In the genomic region with DNA sequence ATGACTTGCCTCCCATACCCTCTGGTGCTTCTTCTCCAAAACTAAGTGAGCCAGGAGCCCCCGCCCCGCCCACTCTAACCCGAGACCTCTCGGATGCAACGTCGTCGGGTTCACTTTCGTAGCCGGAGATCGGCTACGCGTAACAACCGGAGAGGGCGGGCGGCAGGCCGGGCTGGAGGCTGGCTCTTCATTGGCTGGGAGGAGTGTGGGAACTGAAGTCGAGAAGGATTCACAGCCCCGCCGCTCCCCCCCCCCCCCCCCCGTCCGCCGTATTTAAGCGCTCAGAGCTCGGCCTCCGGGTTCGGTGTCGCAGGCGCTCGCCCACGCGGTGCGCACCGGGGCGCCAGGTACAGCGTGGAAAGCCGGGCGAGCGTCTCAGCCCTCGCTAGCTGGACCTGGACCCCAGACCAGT, we compare ENCODE assay signal across 8 mouse cellular contexts. TPM values are rescaled to one million over a fixed set of nuclear protein-coding genes. Genes with fewer than 3 reads are reported as not detected.
DNase-seq lines count a peak whose midpoint lies in the region; ATAC-seq and TF ChIP-seq lines count a peak whose summit lies in the region.

A gene (plus strand): TSS at position 304 of the 412 bp plus-strand sequence.

- peak; percentile 80 for ATAC-seq in CD4-positive, CD25-positive, alpha-beta regulatory T cell, adult 4 months
- peak; percentile 69 for ATAC-seq in embryonic facial prominence, embryonic 11.5 days (replicated peaks; ENCODE audit: insufficient number of reproducible peaks, low FRiP score, low TSS enrichment, low read depth)
- ATAC-seq in liver, embryonic 14.5 days (ENCODE audit: insufficient read depth) = peak; percentile 76

- no peaks in the 10 kb centered on the region; the same call in none of the 2 replicates for H3K4me1 ChIP-seq in embryonic facial prominence, embryonic 11.5 days (ENCODE audit: control insufficient read depth, insufficient read depth, low read length)
- peaks cover 9 to 16% of the 10 kb centered on the region in 2 experiments for H3K4me1 ChIP-seq in liver, embryonic 14.5 days (replicated peaks; ENCODE audit: control insufficient read depth in 2 of 2, insufficient read depth in 2 of 2, low read length in 1 of 2)

- no peaks in the 10 kb centered on the region for H3K36me3 ChIP-seq in embryonic facial prominence, embryonic 11.5 days (replicated peaks; ENCODE audit: control insufficient read depth, insufficient read depth, low read depth, low read length)
- no peaks in the 10 kb centered on the region for H3K36me3 ChIP-seq in liver, embryonic 14.5 days (replicated peaks; ENCODE audit: control insufficient read depth, insufficient read depth, low read depth)

- peaks cover 9% of the 10 kb centered on the region; the same call in 1 of the 2 replicates for H3K27me3 ChIP-seq in embryonic facial prominence, embryonic 11.5 days (ENCODE audit: control insufficient read depth, insufficient read depth, low read length)
- peaks cover 37% of the 10 kb centered on the region for H3K27me3 ChIP-seq in liver, embryonic 14.5 days (ENCODE audit: control insufficient read depth, insufficient read depth, low read length)

- TF ChIP-seq CTCF in liver, embryonic 14.5 days (IDR thresholded peaks at IDR 0.05; ENCODE audit: low read depth) = no peak

- no peaks in the 10 kb centered on the region for H3K9me3 ChIP-seq in embryonic facial prominence, embryonic 11.5 days (replicated peaks; ENCODE audit: control insufficient read depth, low read length)
- no peaks in the 10 kb centered on the region for H3K9me3 ChIP-seq in liver, embryonic 14.5 days (ENCODE audit: control insufficient read depth, low read length)

- H3K4me2 ChIP-seq in embryonic facial prominence, embryonic 11.5 days (ENCODE audit: low read depth, low read length) = peak within 1 kb of the TSS; percentile 88
- peak within 1 kb of the TSS; percentile 80 for H3K4me2 ChIP-seq in liver, embryonic 14.5 days (ENCODE audit: low read depth)

- WGBS in embryonic facial prominence, embryonic 11.5 days = under 1% methylated on average over 32 of the region's 39 CpGs
- WGBS in liver, embryonic 14.5 days (ENCODE audit: insufficient replicate concordance) = under 1% methylated on average over 33 of the region's 39 CpGs

- H3K9ac ChIP-seq in embryonic facial prominence, embryonic 11.5 days (replicated peaks; ENCODE audit: low read length) = peak within 1 kb of the TSS; percentile 40
- H3K9ac ChIP-seq in liver, embryonic 14.5 days (replicated peaks) = peak within 1 kb of the TSS; percentile 56

- peak; percentile 82 for DNase-seq in adrenal gland, postnatal 14 days
- peak; percentile 83 for DNase-seq in embryonic facial prominence, embryonic 11.5 days (ENCODE audit: low spot score)
- DNase-seq in heart, adult 8-10 months (ENCODE audit: low spot score) = peak; percentile 79
- peak; percentile 59 for DNase-seq in kidney, adult 18-20 months
- DNase-seq in liver, embryonic 14.5 days (ENCODE audit: low read depth in 3 of 3, low spot score in 3 of 3) = peak; percentile 44 to 58 (median 53)
- DNase-seq in naive thymus-derived CD4-positive, alpha-beta T cell, adult 2 months (ENCODE audit: low read depth) = peak; percentile 89
- peak; percentile 72 for DNase-seq in testis, postnatal 10 days (ENCODE audit: low spot score)

- no peak for TF ChIP-seq EP300 in liver, embryonic 14.5 days (IDR thresholded peaks at IDR 0.05; ENCODE audit: low read depth)

- H3K4me3 ChIP-seq in embryonic facial prominence, embryonic 11.5 days (ENCODE audit: low read depth, low read length) = peak within 1 kb of the TSS; percentile 40
- H3K4me3 ChIP-seq in liver, embryonic 14.5 days (ENCODE audit: insufficient read depth in 1 of 2, low read depth in 2 of 2, low read length in 2 of 2) = peak within 1 kb of the TSS; percentile 62 to 63

- no peak within 1 kb of the TSS for H3K27ac ChIP-seq in embryonic facial prominence, embryonic 11.5 days (replicated peaks; ENCODE audit: low read depth, low read length)
- peak within 1 kb of the TSS; percentile 74 for H3K27ac ChIP-seq in liver, embryonic 14.5 days

RNA-seq across cellular contexts. Expression of the gene that starts here (rescaled TPM):
- polyA plus RNA-seq in CD4-positive, CD25-positive, alpha-beta regulatory T cell, adult 4 months (2017; shearing (Covaris generic)) = 10 to 100 TPM in 1 of 2 experiments, 1 to 10 TPM in 1; 8.0 to 10.5 TPM
- total RNA-seq in adrenal gland, postnatal 14 days (2021) = 3.9 and 4.7 TPM in 2 replicates
- polyA plus RNA-seq in embryonic facial prominence, embryonic 11.5 days (2014; fragmentation: Nextera tagmentation; extraction: Ambion mirVana) = 0.55 and 0.56 TPM in 2 replicates
- 10 to 100 TPM; 10.1 to 14.4 (median 12.2) TPM for total RNA-seq in heart, adult 8-10 months (2022)
- 0.49 and 0.66 TPM in 2 replicates for polyA plus RNA-seq in liver, embryonic 14.5 days (2012; rRNA removed)
- polyA plus RNA-seq in liver, embryonic 14.5 days (2014; fragmentation: Nextera tagmentation; extraction: Ambion mirVana) = 0.23 TPM in 1 of 2 replicates, not detected in the other

Comparison
In these comparisons a context has a peak if more than half of its experiments do, and no peak if none do; other contexts are left out.
1. Peak in DNase-seq, ATAC-seq, H3K4me3 ChIP-seq, H3K9ac ChIP-seq and H3K4me2 ChIP-seq in embryonic facial prominence, embryonic 11.5 days; RNA of the gene not detected or under 1 TPM.
2. Peak in DNase-seq, ATAC-seq, H3K4me3 ChIP-seq, H3K27ac ChIP-seq, H3K9ac ChIP-seq and H3K4me2 ChIP-seq in liver, embryonic 14.5 days; RNA of the gene not detected or under 1 TPM.